Mouse (Mus musculus) cerebellum, postnatal 25 days (tissue): Measurements from ENCODE around the gene Filip1.

Experiments used
- DNase-seq, 2 experiments: peaks; one replicate each; pipeline ENCODE4 v3.0.0; 2021; ENCODE audit warnings: mixed read lengths in 2 of 2

Filip1 gene

DNA sequence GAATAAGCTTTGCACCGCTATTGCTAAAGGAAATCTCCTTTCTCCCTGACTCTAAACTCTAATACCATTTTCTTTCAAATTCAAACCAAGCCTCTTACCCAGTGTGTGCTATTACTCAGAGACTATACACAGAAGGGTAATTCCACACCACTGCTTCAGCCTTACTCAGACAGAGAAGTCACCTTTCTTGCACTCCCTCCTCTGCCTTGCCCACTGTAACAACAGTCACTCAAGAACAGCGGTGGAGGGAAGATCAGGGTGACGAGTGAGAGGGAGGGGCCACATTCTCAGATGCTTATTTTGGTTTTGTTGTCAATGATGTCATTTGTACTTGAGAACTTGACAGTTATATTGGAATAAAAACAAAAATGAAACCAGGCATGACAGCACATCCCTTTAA is 65.2 kb downstream of the Filip1 start:
- DNase-seq: no peak

DNA sequence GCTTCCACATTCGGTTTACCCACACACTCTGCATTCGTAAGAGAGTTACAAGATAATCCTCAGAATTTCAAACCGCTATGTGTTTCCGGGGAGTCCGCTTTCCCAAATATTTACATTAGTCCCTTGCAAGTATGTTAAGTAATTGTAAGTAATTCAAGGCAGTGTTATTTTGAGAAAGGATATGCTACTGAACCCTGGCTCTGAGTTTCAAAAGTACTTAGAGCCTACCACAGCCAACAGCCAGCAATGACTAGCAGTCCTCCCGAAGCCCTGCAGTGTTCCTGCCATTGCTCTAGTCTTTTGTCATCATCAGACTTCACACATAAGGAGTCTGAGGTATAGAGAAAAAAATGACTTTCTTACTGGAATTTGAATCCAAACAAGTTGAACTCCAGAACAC is 67.8 kb downstream of the Filip1 start:
- no peak for DNase-seq

- no peak for DNase-seq
These were observed 68.7 kb downstream of the Filip1 start for GRCm38 (mm10) chr9:79943986-79944385.

DNA sequence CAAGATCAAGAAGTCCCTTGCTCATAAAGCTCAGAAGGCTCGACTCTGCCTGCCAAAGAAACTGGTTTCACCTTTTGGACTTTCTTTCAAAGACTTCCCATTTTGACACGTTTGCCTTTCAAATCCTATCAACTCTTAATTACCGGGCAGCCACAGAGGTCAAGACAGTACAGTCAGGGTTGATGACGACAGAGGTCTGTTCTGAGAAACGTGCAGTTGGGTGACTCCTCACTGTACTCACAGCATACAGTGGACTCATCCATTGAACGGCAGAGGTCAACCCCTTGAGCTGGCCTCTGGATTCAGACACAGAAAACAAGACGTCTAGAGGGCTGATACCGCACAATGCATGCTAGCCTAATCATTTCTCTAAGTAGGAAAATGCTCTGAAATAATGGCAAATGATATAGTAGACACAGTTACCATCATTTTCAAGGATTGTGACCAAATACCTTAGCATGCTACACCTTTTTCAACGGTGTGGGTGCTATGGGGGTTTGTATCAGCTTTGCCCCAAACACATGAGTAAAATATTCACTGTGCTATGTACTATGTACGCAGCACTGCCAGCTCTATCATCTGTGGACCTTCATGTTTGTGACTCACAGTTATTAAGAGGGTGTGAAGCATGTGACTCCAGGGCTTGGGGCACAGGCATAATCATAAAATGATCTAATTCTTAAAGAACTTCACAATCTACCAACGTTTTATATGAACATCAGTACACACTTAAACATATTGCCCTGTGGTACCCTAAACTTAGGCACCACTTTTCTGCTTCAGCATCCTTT is 74.0 kb downstream of the Filip1 start:
- DNase-seq: no peak

DNA sequence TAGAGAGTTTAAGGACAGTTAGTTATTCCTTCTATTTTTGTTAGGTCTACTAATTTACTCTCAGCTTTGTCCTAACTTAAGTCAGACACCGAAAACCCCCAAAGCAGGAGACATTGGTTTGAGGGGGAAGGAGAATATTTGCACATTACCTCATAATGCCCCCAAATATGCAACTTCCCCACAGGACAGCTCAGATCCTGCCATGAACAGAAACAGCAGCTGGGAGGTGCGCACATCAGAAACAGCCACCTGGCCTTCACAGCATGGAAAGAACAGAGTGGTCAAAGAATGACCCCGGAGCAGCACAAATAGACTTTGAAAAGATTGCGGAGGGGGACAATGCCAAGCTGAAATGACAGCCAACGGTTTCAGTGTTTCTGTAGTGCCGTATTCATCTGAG is 75.1 kb downstream of the Filip1 start:
- no peak for DNase-seq

DNA sequence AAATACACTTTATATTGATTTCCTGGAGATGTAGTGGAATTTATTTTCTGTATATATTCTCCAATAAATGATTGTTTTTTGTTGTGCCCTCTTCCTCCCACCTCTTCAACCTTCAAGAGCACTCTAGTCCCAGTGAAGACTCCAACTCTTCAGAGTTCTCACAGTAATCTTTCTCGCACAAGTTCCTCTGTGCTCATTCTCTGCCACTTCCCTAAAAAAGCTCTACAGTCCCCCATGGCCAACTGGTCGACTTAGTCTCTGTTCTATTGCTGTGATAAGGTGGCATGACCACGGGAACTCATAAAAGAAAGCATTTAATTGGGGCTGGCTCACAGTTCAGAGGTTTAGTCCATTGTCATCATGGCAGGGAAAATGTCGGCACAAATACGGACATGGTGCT is 80.1 kb downstream of the Filip1 start:
- no peak for DNase-seq

- no peak for DNase-seq
These were observed 84.6 kb downstream of the Filip1 start for GRCm38 (mm10) chr9:79928092-79928491.

GRCm38 (mm10) chr9:79927156-79927870 is 85.3 kb downstream of the Filip1 start:
- no peak for DNase-seq

GRCm38 (mm10) chr9:79926464-79927155 is 86.0 kb downstream of the Filip1 start:
- no peak for DNase-seq

DNA sequence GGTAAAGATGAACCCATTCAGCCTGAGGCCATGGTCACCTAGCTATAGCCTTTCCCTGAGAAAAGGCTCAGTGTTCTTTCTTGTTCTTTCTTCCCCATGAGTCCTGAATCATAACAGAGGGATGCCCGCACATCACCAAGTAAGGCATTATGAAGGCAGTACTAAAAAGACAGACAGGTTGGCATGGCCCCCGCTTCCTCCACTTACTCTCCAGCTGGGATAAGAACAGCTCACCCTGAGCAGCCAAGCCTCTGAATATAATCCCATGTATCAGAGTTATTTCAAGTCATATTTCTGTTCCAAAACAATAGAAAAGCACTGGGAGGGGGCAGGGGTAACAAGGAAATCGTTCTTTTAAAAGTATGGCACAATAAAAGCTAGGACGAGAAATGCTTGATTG is 86.7 kb downstream of the Filip1 start:
- DNase-seq: no peak

DNA sequence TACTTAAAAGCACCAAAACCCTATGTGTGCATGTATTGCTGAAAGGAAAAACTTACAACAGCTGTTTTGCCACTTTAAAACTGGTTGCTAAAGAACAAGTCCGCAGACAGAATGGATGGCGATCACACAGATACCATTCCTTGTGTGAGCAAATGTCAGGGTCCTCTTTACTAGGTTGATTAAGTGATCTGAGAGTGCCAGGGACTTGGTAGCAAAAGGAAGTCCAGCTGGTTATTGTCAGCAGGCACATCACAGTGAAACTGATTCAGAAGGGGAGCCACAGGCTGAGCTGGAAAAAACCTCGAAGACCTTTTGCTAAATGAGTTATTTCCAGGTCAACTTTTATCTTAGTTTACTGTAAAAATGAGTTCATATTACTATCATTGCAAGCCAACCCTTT is 89.4 kb downstream of the Filip1 start:
- DNase-seq: no peak

DNA sequence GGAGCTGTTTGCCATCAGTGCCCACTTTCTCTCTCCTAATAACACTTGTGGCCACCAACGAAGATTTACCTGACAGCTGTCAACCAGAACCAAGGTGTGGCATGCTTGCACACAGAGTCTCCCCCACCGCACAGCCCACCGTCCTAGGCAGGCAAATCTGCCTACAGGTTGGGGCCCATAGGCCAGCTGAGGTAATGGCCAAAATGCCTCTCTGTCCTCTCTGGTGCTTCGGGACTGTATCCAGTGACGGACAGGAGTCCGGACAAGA is 90.2 kb downstream of the Filip1 start:
- DNase-seq: no peak

DNA sequence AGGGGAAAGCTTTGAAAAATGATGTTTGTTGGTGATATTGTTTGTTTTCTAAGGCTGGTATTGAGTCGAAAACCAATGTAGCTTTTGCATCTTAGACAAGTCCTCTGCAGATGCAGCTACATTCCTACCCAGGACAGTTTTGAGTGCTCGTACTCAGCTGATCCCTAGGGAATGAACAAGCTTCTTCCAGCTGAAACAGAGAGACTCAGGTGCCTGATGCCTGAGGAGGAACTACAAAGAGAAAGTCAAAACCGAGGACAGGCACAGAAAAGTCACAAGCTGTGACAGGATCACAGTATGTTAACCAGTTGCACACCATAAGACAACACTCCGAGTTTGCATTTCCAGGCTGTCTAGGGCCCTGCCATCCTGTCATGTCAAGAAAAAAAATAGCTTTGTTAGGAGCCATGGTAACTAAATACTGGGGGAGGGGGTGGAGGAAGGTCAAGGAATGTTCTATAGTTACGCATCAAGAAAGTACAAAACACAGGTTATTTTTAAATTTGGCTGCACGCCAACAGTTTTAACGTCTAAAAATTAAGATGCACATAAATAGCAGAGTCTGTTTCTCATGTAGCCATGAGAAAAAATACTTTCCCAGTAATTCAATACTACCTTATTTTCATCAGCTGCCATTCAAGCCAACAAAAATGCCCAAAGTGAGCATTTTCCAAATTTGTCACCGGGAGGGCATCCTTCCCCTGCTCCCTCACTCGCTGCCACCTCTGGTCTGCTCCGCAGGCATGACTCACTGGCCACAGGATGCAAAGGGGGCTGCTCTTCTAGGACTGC is 90.8 kb downstream of the Filip1 start:
- DNase-seq: no peak

GRCm38 (mm10) chr9:79920540-79920933 is 92.1 kb downstream of the Filip1 start:
- no peak for DNase-seq

- no peak for DNase-seq
These were observed 92.7 kb downstream of the Filip1 start for GRCm38 (mm10) chr9:79919750-79920539.

GRCm38 (mm10) chr9:79919303-79919721 is 93.3 kb downstream of the Filip1 start:
- DNase-seq: no peak

DNA sequence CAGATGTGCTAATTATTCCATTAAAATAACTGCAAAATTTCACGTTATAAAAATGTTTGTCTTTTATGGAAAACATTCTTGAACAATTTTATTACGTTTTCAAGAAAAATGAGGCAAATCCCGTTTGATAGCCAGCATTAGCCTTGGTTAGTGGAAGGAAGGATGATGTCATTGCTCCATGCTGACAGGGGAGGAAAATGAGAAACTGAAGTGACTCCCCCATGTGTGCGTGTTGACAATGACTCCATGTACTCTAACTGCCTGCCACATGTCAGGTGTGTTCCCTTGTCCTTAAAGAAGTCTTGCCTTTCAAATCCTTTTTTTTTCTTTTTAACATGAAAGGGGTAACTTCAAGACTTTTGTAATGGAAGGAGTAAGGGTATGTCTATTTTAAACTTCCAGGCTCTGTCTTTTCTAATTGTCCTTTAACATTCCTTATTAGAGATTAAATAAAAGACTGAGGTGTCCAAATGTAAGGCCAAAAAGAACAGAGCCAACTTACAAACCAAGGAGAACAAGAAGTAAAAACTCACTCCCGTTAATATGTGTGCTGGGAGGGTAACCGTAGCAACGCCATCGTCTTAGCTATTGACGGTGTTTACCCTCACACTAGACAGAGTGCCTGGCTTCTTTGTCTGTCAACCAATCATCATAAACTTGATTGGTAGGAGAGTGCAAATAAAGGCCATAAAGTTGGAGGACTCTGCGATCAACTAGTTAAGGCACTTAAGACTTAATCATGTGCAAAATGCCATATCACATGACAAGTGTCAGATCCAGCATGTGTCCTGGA is 94.1 kb downstream of the Filip1 start:
- no peak for DNase-seq

DNA sequence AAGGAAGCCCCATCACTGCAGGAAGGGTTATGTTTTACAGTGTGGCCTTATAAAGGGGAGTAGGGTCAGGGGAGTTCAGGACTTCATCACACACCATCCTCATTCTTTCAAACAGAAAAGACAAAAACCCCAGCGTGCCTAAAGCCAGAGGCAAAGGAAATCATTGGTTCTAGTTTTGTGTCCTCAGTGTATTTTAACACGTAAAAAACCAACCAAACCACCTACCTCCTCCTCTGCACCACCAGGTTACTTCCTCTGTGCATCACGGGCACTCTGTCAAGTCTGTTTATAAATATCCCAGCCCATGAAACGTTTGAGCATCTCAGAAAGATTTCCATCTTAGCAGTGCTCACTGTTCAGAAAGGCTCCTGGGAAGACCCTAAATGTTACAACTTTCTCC is 98.4 kb downstream of the Filip1 start:
- no peak for DNase-seq

- DNase-seq: no peak
These were observed 99.7 kb downstream of the Filip1 start for GRCm38 (mm10) chr9:79912971-79913370.

GRCm38 (mm10) chr9:79910166-79910565 is 102.5 kb downstream of the Filip1 start:
- no peak for DNase-seq

GRCm38 (mm10) chr9:79898815-79899214 is 113.8 kb downstream of the Filip1 start:
- DNase-seq: no peak

GRCm38 (mm10) chr9:79894665-79895064 is 118.0 kb downstream of the Filip1 start:
- DNase-seq: no peak
